Mouse (Mus musculus) embryonic facial prominence, embryonic 14.5 days (tissue): ENCODE results near the gene Tst. TPM values are rescaled to one million over a fixed set of nuclear protein-coding genes. Genes with fewer than 3 reads are reported as not detected.

ENCODE experiments used
- ATAC-seq: fragments of 200-750 bp; cut with Nextera tagmentation; 2 replicates; pipeline ENCODE4 v1.8.0; 2017; ENCODE audit warnings: low read depth, moderate number of reproducible peaks, moderate TSS enrichment
- DNase-seq: peaks from one replicate; pipeline ENCODE4 v3.0.0-alpha.2; 2015; ENCODE audit warnings: low spot score
- H3K27ac ChIP-seq: fragments of 300-500 bp; sonication (generic); replicated peaks from 2 replicates; pipeline ENCODE4 v1.5.1; 2014; ENCODE audit warnings: low read depth, mild to moderate bottlenecking, low read length, moderate library complexity
- H3K27me3 ChIP-seq: fragments of 300-500 bp; sonication (generic); replicated peaks from 2 replicates; pipeline ENCODE4 v1.6.1; 2014; ENCODE audit warnings: low read length; ENCODE audit not compliant: control insufficient read depth, insufficient read depth
- H3K36me3 ChIP-seq: fragments of 300-500 bp; sonication (generic); 2 replicates; pipeline ENCODE4 v1.6.1; 2014; ENCODE audit warnings: low read length, mixed read lengths; ENCODE audit not compliant: control insufficient read depth, insufficient read depth
- H3K4me1 ChIP-seq: fragments of 300-500 bp; sonication (generic); 2 replicates; pipeline ENCODE4 v1.6.1; 2014; ENCODE audit warnings: antibody characterized with exemption, low read length; ENCODE audit not compliant: control insufficient read depth, insufficient read depth
- H3K4me2 ChIP-seq: fragments of 300-500 bp; sonication (generic); 2 replicates; pipeline ENCODE4 v1.6.1; 2014; ENCODE audit warnings: low read depth, mild to moderate bottlenecking, low read length, moderate library complexity, mixed read lengths
- H3K4me3 ChIP-seq: fragments of 300-500 bp; sonication (generic); 2 replicates; pipeline ENCODE4 v1.5.1; 2014; ENCODE audit warnings: low read depth, mild to moderate bottlenecking, low read length
- H3K9ac ChIP-seq: fragments of 300-500 bp; sonication (generic); 2 replicates; pipeline ENCODE4 v1.6.1; 2014; ENCODE audit warnings: low read depth, mild to moderate bottlenecking, low read length, moderate library complexity, mixed read lengths
- H3K9me3 ChIP-seq: fragments of 300-500 bp; sonication (generic); 2 replicates; pipeline ENCODE4 v1.6.1; 2016; ENCODE audit warnings: low read length; ENCODE audit not compliant: control insufficient read depth
- WGBS: fragments of 180-500 bp; shearing (Covaris S2); extraction: QIAGEN DNeasy Blood & Tissue Kit; methylation state at CpG from one replicate; pipeline ENCODE4 v1.1.7; 2014; 5-methylcytosine and 5-hydroxymethylcytosine counted together
- polyA plus RNA-seq: library from polyadenylated mRNA; unstranded; fragments of >200 nt; fragmentation: Nextera tagmentation; extraction: Ambion mirVana; gene quantifications from 2 replicates; pipeline ENCODE4 v1.2.1, GENCODE M21; 2014

The Tst gene
- polyA plus RNA-seq, 1 experiment from 2014 or later = 39.1 TPM

DNA sequence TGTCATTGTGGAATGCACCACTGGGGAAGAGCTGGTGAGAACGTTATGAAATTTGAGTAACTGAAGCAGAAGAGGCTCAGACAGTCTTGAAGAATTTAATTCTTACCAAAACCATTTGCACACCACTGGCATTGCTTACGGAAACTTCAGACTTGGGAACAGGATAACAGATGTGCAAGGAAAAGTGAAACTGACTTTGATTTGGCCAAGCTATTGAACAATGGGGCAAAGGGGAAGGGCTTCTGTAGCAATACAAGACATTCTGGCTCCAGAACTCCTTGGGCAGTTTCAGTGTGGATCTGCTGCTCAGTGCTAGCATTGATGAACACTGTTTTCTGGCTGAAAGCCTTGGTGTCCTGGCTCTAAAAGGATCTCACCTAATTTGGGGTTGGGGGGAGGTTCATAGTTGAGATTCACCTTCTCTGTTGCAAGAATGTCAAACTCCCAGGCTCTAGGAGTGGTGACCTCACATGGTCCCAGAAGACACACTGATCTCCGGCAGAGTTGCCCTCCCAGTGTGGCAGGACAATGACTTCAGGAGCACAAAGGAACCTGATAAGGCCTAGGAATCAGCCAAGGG, 54.0 kb downstream of the Tst start:
- no peaks in the 10 kb centered on the region for H3K36me3 ChIP-seq
- no peak overlapping the region for H3K9ac ChIP-seq
- 28% methylated on average over 3 of the region's 3 CpGs for WGBS
- H3K9me3 ChIP-seq = no peaks in the 10 kb centered on the region
- H3K27me3 ChIP-seq = no peaks in the 10 kb centered on the region
- no peak overlapping the region for H3K27ac ChIP-seq
- DNase-seq = no peak
- H3K4me3 ChIP-seq = no peak overlapping the region
- H3K4me1 ChIP-seq = no peaks in the 10 kb centered on the region
- H3K4me2 ChIP-seq = no peak overlapping the region
- ATAC-seq = no peak

Other genes starting within 250 kb of the Tst start
- gene Ift27, start 231.8 kb downstream of the Tst start, polyA plus RNA-seq = 84.7 and 96.6 TPM in 2 replicates
- gene Pvalb, start 199.5 kb downstream of the Tst start, polyA plus RNA-seq = 2.5 and 3.4 TPM in 2 replicates
- 5.2 and 7.0 TPM in 2 replicates for gene Ncf4, start 161.1 kb downstream of the Tst start, polyA plus RNA-seq
- 0.71 and 1.3 TPM in 2 replicates for gene Csf2rb2, start 100.2 kb downstream of the Tst start, polyA plus RNA-seq
- 4.2 and 4.6 TPM in 2 replicates for gene Csf2rb, start 80.2 kb downstream of the Tst start, polyA plus RNA-seq
- gene Tex33, start 10.0 kb downstream of the Tst start, polyA plus RNA-seq = not detected in 2 replicates
- 3.0 and 3.5 TPM in 2 replicates for gene Mpst, start 509 bp upstream of the Tst start, polyA plus RNA-seq
- 46.9 and 54.1 TPM in 2 replicates for gene Kctd17, start 22.7 kb upstream of the Tst start, polyA plus RNA-seq
- 1.1 and 1.5 TPM in 2 replicates for gene Tmprss6, start 62.7 kb upstream of the Tst start, polyA plus RNA-seq
- 0.42 and 0.55 TPM in 2 replicates for gene Il2rb, start 89.4 kb upstream of the Tst start, polyA plus RNA-seq
- gene C1qtnf6, start 125.5 kb upstream of the Tst start, polyA plus RNA-seq = 64.1 and 67.5 TPM in 2 replicates
- gene Sstr3, start 138.8 kb upstream of the Tst start, polyA plus RNA-seq = 0.14 TPM in 1 of 2 replicates, not detected in the other
- gene Rac2, start 166.9 kb upstream of the Tst start, polyA plus RNA-seq = 27.9 and 29.2 TPM in 2 replicates
- gene Cyth4, start 191.1 kb upstream of the Tst start, polyA plus RNA-seq = 6.9 and 7.2 TPM in 2 replicates